Mouse (Mus musculus) CD4-positive helper T cell, adult 2 months (primary cell): ENCODE results near the gene Borcs7.

Source experiments
- DNase-seq: peaks from one replicate; pipeline ENCODE4 v3.0.0-alpha.2; 2012; ENCODE audit warnings: low read depth, missing footprints, low spot score

Borcs7 gene

DNA sequence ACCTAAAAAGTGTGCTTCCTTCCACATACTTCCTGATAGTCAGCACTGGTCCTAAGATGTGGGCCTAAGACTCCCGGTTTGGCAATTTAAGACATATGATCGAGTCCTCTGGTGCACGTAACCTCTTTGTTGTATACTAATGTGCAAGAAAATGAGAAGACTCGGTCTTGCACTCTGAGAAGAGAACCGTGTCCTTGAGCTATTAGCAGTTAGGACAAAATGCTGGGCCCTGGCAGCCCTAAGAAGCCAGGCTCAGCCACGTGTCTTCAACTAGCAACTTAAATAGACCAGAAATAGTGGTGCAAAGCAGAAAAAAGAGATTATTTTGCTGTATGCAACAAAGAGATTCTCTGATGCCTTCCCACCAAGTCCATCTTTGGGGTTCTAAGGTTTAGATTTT, 26.9 kb upstream of the Borcs7 start:
- no peak for DNase-seq

DNA sequence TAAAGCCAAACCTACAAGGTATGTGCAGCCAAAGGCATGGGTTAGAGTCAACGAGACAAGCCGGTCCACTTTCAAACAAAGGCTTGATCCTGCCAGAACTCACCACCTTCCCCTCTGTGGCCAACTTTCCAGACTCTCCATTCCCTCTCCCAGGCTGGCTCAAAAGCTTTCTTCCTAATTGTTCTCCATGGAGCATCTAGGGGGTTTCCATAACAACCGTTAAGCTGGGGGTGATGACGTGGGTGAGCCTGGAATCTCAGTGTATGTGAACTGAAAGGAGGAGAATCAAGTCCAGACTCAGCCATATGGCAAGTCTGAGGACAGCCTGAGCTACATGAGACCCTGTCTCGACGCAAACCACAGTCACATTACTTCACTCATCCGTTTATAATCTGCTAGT, 24.2 kb upstream of the Borcs7 start:
- no peak for DNase-seq

DNA sequence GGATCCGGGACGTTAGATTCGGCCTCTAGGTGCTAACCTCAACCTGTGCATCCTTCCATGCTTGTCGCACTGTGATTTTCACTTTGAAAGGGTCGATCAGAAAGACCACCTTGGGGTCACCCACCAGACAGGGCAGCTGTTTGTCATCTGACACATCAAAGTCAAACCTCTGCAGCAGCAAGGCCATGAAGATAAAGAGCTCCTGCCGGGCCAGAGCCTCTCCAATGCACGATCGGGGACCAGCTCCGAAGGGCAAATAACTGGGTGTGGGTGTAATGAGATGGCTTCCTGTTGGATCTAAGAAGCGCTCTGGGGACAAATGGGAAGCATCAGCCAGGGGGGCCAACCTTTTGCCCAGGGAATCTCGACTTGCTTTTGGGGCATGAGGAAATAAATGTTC, 22.4 kb upstream of the Borcs7 start:
- DNase-seq = no peak

DNA sequence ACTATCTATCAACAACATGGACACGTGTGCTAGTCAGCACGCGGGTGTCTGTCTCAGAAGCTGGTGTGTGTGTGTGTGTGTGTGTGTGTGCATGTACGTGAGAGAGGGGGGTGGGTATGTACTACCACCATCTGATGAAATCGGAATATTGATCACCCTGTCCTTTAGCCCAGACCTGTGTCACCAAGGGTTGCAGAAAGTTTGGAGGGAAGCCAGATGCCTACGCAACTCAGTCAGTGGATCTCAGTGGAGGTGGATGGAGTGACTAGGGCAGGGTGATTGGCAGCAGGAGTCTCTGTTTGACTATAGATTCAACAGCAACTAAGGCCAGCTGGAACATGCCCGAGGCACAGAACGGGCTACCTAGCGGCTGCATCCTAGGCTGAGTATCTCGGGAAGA, 21.4 kb upstream of the Borcs7 start:
- DNase-seq = no peak

DNA sequence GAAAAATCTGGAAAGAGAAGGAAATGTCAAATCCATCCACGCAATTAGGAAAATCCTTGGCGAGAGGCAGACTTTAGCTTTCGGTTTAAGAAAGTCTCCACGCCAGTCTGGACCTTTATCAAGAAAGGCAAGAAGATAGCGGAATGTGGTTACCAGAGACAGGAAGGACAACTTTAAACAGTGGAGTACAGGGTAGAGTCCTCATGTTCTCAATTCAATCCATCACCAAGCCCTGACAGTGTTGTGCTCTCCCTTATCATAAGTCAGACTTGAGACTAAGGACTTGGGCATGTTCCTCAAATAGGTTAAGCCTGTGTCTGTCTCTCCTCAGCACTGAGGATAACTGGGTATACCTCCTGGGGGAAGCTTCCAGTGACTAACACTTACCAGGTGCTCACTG, 19.9 kb upstream of the Borcs7 start:
- no peak for DNase-seq

DNA sequence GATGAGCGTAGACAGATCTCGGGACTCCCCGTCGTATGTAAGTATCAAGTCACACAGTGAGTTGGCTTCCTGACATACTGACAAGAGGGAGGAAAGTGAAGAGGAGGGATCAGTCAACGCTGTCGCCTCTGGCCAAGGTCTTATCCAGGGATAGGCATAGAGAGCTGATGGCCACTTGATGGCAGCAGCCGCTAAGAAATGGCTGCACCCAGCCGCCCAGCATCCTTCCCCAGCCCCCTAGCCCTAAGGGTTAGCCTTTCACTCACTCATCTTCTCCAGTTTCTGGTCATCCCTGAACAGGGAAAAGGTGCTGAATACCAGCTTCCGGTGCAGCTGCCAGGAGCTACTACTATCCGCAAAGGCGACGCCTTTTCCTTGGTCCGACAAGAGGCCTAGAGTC, 19.0 kb upstream of the Borcs7 start:
- peak; percentile 26 for DNase-seq

DNA sequence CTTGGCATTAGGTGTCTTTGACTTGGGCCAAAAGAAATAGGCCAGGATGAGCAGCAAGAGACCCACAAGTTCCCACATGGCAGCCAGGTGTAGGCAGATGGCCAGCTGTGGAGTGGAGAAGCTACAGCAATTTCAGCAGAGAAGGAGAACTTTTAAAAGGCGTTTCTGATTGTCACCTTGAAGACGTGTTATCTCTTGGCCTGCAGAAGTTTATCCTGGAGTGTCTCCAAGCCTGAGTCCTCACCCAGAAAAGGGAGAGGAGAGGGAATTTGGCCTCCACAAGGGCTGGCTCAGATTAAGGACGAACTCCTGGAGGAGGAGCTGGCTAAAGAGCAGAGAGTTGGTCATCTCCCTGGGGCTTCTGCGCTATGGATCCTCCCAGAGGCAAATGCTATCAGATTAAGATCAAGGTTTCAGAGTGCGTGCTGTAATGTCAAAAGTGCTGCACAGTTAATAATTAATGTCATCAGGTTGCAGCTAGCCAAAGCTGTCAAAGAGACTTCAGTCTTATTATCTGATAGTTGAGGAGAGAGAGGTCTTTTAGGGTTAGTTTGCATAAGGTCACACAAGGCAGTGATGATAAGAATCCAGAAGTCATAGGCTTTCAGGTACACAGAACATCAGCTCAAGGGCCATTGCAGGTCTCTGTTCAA, 16.8 kb upstream of the Borcs7 start, which contains the start of gene Cyp17a1:
TSS of gene Cyp17a1 (minus strand) at position 407 of the 653 bp plus-strand sequence.
- no peak for DNase-seq

DNA sequence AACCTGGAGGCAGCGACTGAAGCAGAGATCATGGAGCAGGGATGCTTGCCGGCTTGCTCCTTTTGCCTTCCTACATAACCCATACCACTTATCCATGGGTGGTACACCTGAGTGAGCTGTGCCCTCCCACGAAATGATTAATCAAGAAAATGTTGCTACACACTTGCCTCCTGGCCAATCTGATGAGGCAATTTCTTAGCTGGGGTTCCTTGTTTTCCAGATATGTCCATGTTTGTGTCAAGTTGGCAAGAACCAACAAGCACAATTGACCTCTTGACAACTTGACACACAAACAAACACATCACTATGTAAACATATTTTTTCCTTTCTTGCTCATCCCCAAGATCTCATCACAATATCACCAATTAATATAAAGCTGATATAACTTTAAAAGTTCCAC, 14.1 kb upstream of the Borcs7 start:
- no peak for DNase-seq

DNA sequence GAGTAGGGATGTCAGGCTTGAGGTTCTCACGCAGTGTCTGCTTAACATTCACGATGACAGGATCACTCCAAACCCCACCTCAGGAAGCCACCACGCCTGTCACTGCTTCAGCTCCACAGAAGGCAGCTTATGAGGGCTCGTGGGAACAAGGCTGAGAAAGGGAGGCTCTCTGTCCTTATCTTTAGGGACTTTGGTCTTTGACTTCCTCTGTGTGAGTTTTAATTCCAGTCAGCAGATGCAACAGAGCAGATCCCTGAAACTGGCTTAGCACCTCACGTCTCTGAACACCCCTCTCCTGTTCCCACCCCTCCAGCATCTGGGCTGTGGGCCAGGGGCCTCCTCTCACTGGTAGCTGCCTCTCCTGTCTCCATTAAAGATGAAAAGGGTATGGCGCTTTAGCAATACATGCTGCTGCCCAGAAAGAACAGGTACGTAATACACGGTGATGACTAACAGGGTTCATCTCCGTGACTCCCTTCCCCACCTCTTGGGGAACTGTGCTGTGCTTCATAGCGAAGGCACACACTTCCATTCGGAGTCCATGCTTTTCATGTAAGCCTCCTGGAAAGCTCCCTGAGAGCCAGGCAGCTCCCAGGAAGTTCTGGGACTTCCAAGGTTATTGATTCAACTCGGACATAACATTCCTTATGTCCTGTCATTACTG, 9.9 kb upstream of the Borcs7 start:
- DNase-seq = no peak

DNA sequence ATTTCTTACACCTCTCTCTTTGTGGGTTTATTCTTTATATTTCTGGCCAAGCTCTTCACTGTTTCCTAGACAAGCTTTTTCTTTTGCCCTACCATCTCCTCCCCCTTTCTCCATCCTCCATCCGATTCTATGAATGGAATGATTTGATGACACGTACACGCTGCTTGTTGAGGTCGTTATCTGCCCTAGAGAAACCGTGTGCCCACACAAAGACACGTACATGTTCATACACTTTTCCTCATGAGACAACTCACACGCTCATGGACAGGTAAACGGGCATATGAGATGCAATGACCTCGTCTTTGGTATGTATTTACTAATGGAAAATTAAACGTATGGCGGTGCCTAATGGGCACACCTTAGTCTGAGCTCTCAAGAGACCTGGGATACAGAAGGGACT, 681 bp downstream of the Borcs7 start:
- DNase-seq = no peak

DNA sequence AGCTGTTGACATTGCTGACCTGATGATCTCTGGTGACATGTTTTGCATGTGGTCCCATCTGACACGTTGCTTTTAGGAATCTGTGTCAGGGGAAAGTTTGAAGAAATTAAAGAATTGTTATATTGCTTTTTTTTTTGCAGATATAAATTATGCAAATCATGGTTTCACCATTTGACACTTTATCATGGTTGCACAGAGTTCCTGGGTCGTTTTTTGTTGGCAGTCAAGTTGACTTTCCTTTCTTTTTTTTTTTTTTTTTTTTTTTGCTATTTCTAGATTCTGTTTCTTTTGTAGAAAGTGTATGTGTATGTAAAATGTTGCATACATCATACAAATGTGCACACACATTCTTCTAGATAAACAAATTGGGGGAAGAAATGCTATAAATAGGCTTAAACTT, 1.4 kb downstream of the Borcs7 start:
- no peak for DNase-seq

DNA sequence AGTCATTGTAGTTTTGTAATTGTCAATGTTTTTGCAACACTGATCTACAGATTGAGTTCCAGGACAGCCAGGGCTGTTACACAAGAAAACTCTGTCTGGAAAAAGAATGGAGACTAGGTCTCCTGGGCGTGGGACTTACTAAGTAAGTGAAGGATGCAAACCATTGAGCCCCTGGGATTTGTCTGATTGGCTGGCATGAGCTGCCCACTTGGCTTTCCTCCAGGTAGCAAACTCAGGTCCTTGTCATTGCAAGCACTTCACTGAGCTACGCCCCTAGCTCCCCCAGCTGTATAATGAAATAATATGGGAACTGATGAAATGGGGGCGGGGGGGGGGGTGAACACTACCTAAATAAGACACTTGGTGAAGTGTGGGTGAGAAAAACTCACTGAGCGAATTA, 3.4 kb downstream of the Borcs7 start:
- no peak for DNase-seq

DNA sequence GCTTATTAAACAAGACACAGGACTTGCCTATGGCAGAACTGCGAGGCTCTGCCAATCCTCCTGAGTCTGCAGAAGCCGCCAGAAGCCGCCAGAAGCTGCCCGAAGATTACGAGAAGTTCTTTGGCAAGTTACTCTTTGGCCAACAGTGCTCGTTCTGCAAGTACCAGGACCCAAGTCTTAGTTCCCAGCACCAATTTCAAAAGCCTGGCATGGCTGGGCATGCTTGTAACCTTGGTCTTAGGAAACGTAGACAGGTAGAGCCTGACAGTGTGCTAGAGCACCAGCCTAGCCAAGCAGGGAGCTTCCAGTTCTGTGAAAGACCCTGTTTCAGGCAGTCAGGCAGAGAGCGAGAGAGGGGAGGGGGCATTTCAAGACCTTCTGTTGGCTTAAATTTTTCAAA, 6.8 kb downstream of the Borcs7 start:
- DNase-seq = no peak

DNA sequence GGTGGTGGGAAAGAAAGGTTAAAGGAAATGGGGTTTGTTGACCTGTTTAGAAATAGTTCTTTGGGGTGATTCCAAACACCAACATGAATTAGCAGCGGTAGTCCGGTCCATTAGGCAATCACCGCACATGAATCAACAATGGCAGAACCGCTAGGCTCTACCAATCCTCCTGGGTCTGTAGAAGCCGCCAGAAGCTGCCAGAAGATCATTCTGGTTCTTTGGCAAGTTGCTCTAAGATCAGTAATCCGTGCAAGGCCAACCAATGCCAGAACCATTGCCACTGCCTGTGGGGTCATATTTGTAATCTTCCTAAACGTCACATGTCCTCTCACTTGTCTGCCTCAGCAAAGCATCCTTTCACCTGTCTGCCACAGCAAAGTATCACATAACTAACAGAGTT, 7.2 kb downstream of the Borcs7 start:
- DNase-seq = no peak

DNA sequence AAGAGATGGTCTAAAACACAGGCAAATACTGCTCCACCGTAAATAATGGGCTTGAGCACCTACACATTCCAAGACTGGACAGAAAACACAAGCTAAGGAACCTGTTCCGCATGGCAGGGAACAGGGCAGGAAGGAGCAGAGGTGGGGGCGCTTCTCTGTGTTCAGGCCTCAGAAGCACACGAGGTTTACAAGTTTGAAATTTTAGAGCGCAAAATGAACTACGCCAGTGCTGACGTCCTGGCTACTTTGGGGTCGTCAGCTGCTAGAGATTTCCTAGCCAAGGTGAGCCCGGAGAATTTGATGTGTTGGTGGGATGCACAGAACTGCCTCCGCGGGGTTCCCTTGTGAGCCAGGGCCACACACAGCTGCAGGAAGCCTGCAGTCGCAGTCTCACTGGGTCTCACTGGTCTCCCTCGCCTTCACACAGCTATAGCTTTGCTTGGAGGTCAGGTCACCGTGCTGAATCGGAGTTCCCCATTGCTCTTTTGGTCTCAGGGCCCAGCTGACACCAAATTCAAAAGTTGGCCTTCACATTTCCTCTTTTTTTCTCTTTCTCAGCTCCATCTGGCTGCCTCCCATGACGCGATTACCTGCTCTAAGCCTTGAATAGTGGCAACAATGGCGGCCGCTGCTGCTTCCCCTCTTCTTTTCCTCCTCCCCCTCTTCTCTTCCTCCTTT, 8.3 kb downstream of the Borcs7 start:
- DNase-seq = no peak

DNA sequence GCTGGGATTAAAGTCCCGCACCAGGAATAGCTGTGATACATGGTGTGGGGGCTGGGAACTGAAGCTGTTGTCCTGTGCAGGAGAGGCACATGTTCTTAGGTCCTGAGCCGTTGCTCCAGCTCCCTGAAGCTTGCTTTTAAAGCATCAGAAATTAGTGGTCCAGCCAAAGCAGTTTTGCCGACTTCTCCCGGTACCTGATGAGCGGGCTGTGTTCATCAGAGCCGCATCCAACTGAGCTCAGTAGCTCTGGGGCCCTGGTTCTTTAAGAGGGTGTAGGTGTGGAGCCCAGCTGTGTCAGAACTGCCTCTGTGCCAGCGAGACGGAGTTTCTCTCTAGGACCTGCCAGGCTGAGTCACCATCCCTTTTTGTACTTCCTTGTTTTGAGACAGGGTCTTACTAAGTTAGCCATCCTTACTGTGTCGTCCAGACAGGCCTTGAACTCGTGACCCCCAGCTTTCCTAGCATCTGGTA, 9.3 kb downstream of the Borcs7 start:
- no peak for DNase-seq

DNA sequence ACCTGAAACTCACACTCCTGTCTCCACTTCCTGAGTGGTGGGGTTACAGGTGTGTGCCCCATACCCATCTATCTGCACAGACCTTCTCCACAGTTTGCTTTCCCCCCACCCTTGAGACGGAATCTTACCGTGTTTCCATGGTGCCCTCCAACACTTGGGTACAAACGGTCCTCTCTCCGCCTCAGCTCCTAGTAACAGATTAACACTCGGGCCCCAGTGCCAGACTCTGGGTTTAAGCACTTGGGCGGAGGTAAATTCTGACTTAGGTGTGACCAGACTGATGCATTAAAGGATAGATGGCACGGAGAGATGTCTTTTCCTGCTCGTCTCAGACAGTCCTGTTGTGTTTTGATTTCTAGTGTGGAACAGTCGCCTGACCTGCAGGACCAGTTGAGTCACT, 11.4 kb downstream of the Borcs7 start:
- DNase-seq = no peak

DNA sequence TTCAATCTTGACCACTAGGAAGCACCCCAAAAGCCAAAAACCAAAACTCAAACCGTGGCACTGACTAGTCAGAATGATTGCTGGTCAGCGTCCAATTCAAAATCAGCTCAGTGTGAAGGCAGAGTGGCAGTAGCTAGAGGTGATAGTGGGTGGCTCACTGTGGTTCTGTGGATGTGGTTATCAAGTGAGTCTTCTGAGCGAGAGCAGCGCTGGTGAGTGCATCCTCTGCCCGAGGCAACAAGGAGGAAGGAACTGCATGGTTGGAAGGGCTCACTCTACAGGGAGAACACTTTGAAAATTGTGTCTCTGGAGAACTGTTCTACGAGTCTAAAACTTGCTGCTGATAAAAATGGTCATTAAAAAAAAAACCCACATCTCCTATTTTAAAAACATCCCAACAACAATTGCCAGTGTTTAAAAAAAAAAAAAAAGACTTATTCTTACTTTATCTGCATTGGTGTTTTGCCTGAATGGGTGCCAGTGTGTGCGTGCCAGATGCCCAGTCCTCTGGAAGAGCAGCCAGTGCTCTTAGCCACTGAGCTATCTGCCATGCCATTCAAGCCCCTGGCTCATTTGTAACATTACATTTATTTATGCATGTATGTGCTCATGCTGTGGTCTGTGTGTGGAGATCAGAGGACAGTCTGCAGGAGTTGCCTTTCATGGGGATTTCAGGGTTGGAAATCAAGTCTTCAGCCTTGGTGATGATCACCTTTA, 16.2 kb downstream of the Borcs7 start:
- peak; percentile 41 for DNase-seq

DNA sequence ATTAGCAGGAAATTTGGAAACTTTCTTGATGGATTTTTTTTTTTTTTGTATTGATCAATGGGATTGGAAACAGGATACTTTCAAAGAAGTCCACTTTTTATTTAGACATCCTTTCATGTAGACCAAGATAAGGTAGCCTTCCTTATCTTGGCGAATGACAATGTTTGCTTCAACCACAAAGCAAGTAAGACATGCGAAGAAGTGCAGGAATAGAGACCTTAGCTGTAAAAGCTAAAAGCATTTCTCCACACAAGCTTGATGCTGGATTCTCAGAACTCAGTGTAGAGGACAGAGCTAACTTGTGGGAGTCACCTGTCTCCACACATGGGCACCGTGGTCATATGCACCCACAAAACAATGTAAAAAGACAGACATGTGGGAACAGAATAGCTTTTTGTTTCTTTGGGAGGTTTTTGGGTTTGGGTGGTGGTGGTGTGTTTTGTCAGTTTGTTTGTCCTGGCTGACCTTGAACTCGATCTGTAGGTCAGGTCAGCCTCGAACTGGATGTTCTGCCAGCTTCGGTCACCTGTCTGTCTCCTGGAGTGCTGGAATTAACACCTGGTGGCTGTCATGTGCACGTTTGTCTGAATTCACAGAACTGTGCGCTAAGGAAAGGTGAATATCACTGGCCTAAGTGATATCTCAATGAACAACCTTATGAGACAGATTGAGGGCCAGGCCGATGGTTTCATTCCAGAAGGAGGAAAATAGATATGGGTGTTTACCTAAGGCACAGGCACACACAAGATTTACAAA, 17.0 kb downstream of the Borcs7 start:
- DNase-seq = no peak

DNA sequence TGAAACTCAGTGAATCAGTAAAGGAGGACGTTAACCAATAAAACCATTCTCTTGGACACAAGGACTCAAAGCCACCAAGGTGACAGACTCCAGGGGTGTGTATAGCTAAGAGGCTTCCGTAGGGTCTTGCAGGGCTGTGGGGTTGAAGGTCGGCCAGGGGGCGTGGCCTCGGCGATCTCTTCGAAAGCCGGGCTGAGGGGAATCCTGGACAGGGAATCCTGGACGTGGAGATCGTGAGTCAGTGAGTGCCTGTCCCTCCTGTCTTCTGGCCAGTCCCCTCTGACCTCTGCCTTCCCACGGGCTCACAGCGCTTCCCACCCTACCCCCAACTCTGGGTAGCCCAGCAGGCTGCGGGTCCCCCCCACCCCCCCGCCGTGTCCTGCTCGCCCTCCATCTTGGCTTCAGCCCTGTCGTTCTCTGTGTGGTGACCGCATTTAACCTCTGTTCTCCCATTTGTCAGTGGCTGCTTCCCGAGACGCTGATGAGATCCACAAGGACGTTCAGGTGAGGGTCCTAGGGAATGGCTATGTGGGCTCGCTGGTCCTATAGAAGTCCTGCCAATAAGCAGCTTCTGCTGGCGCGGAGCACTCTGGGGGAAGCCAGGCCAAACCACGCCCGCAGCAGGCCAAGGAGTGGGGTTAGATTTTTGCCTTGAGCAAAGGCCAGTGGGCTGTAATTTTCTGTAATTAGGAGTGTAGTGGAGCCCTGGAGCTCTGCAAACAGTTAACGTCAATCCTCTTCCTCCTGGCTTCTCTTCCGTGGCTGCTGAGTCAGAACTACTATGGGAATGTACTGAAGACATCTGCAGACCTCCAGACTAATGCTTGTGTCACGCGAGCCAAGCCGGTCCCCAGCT, 17.8 kb downstream of the Borcs7 start, which contains the start of gene As3mt:
TSS of gene As3mt (plus strand) at position 163 of the 856 bp plus-strand sequence.
- peak; percentile 13 for DNase-seq
